Mouse (Mus musculus): ENCODE data around the gene Car15.

Gene Car15

GRCm38 (mm10) chr16:17838051-17838450, at the start of gene Car15:
Car15 (minus strand) TSS chr16:17838364.
- no peak for DNase-seq (ENCODE audit: low spot score in 2 of 2)

GRCm38 (mm10) chr16:17884116-17884515, 46.0 kb upstream of the Car15 start:
- DNase-seq (ENCODE audit: low spot score in 2 of 2), result no peak

- no peak for DNase-seq (ENCODE audit: low spot score in 2 of 2)
Measured at GRCm38 (mm10) chr16:17882196-17882595, 44.0 kb upstream of the Car15 start.

GRCm38 (mm10) chr16:17879571-17879970, 41.4 kb upstream of the Car15 start:
- no peak for DNase-seq (ENCODE audit: low spot score in 2 of 2)

- no peak for DNase-seq (ENCODE audit: low spot score in 2 of 2)
Measured at GRCm38 (mm10) chr16:17876096-17876495, 37.9 kb upstream of the Car15 start.

GRCm38 (mm10) chr16:17875174-17875573, 37.0 kb upstream of the Car15 start:
- DNase-seq (ENCODE audit: low spot score in 2 of 2), result peak in 1 of 2 experiments; percentile 18

- no peak for DNase-seq (ENCODE audit: low spot score in 2 of 2)
Measured at GRCm38 (mm10) chr16:17872995-17873394, 34.8 kb upstream of the Car15 start.

GRCm38 (mm10) chr16:17871248-17871647, 33.1 kb upstream of the Car15 start:
- no peak for DNase-seq (ENCODE audit: low spot score in 2 of 2)

GRCm38 (mm10) chr16:17865770-17866169, 27.6 kb upstream of the Car15 start:
- DNase-seq (ENCODE audit: low spot score in 2 of 2), result no peak

GRCm38 (mm10) chr16:17865293-17865692, 27.1 kb upstream of the Car15 start:
- DNase-seq (ENCODE audit: low spot score in 2 of 2), result no peak

GRCm38 (mm10) chr16:17858592-17858991, 20.4 kb upstream of the Car15 start:
- DNase-seq (ENCODE audit: low spot score in 2 of 2), result no peak

GRCm38 (mm10) chr16:17857157-17857556, 19.0 kb upstream of the Car15 start:
- no peak for DNase-seq (ENCODE audit: low spot score in 2 of 2)

GRCm38 (mm10) chr16:17853263-17853662, 15.1 kb upstream of the Car15 start:
- DNase-seq (ENCODE audit: low spot score in 2 of 2), result no peak

- DNase-seq (ENCODE audit: low spot score in 2 of 2), result no peak
Measured at GRCm38 (mm10) chr16:17851860-17852259, 13.7 kb upstream of the Car15 start.

- no peak for DNase-seq (ENCODE audit: low spot score in 2 of 2)
Measured at GRCm38 (mm10) chr16:17851331-17851730, 13.2 kb upstream of the Car15 start.

- no peak for DNase-seq (ENCODE audit: low spot score in 2 of 2)
Measured at GRCm38 (mm10) chr16:17849486-17849885, 11.3 kb upstream of the Car15 start.

- DNase-seq (ENCODE audit: low spot score in 2 of 2), result peak in 1 of 2 experiments; percentile 17
Measured at GRCm38 (mm10) chr16:17848928-17849327, 10.8 kb upstream of the Car15 start.

- DNase-seq (ENCODE audit: low spot score in 2 of 2), result no peak
Measured at GRCm38 (mm10) chr16:17848431-17848830, 10.3 kb upstream of the Car15 start.

- no peak for DNase-seq (ENCODE audit: low spot score in 2 of 2)
Measured at GRCm38 (mm10) chr16:17843701-17844365, 5.7 kb upstream of the Car15 start.

GRCm38 (mm10) chr16:17842437-17842836, 4.3 kb upstream of the Car15 start:
- DNase-seq (ENCODE audit: low spot score in 2 of 2), result no peak

- DNase-seq (ENCODE audit: low spot score in 2 of 2), result no peak
Measured at GRCm38 (mm10) chr16:17839976-17840375, 1.8 kb upstream of the Car15 start.

GRCm38 (mm10) chr16:17835481-17835880, 2.7 kb downstream of the Car15 start:
- no peak for DNase-seq (ENCODE audit: low spot score in 2 of 2)

GRCm38 (mm10) chr16:17834543-17834942, 3.6 kb downstream of the Car15 start:
- DNase-seq (ENCODE audit: low spot score in 2 of 2), result no peak
